Mouse (Mus musculus) gastrocnemius, adult 2 months (tissue): Measurements from ENCODE around the gene Olfr223. TPM values are rescaled to one million over a fixed set of nuclear protein-coding genes. Genes with fewer than 3 reads are reported as not detected.

Experiments
- DNase-seq: peaks from one replicate; pipeline ENCODE4 v3.0.0; 2022
- H3K27ac ChIP-seq: fragments of 200-600 bp; 2 replicates; pipeline ENCODE4 v1.8.1; 2022; ENCODE audit warnings: mild to moderate bottlenecking
- H3K4me3 ChIP-seq: fragments of 200-600 bp; 2 replicates; pipeline ENCODE4 v1.8.1; 2022; ENCODE audit warnings: mild to moderate bottlenecking, moderate library complexity
- CTCF ChIP-seq: fragments of 200-600 bp; IDR thresholded peaks from 2 replicates; pipeline ENCODE4 v1.8.1; 2022; ENCODE audit warnings: antibody characterized with exemption, mild to moderate bottlenecking, moderate library complexity
- intact Hi-C: fragments of 180-260 bp; cut with DNase I; formaldehyde crosslinking; loops from one replicate; pipeline ENCODE4 v1.15.1; 2025
- total RNA-seq, 2 experiments: library from RNA; stranded (reverse); gene quantifications; 2 replicates each; pipeline ENCODE4 v1.2.3; 2021

The Olfr223 gene
- total RNA-seq, 2 experiments from 2014 or later, result not detected

- intact Hi-C loops, result no loop called here
- no peak overlapping the region for H3K27ac ChIP-seq
- no peak overlapping the region for H3K4me3 ChIP-seq
- no peak for TF ChIP-seq CTCF
- no peak for DNase-seq
Measured at GRCm38 (mm10) chr11:59575726-59576125, 17.4 kb downstream of the Olfr223 start.

- no peak overlapping the region for H3K4me3 ChIP-seq
- TF ChIP-seq CTCF, result peak; percentile 71
- intact Hi-C loops, result no loop called here
- H3K27ac ChIP-seq, result no peak overlapping the region
- DNase-seq, result no peak
Measured at GRCm38 (mm10) chr11:59569306-59569705, 23.8 kb downstream of the Olfr223 start.

GRCm38 (mm10) chr11:59562837-59563236, 30.3 kb downstream of the Olfr223 start:
- Histone ChIP-seq H3K27ac (no peak overlapping the region), H3K4me3 (no peak overlapping the region)
- intact Hi-C loops, result no loop called here
- no peak for DNase-seq
- no peak for TF ChIP-seq CTCF

- intact Hi-C loops, result no loop called here
Measured at GRCm38 (mm10) chr11:59562336-59562735, 30.8 kb downstream of the Olfr223 start.

GRCm38 (mm10) chr11:59560906-59561305, 32.2 kb downstream of the Olfr223 start:
- no peak for TF ChIP-seq CTCF
- intact Hi-C loops, result no loop called here
- no peak overlapping the region for H3K27ac ChIP-seq

More at GRCm38 (mm10) chr11:59562336-59562735, 30.8 kb downstream of the Olfr223 start:
- Histone ChIP-seq H3K4me3 (no peak overlapping the region), H3K27ac (no peak overlapping the region)
- no peak for DNase-seq
- TF ChIP-seq CTCF, result no peak

GRCm38 (mm10) chr11:59554535-59554934, 38.6 kb downstream of the Olfr223 start:
- no peak for TF ChIP-seq CTCF
- DNase-seq, result no peak
- Histone ChIP-seq H3K4me3 (no peak overlapping the region), H3K27ac (no peak overlapping the region)
- intact Hi-C loops, result no loop called here

More at GRCm38 (mm10) chr11:59560906-59561305, 32.2 kb downstream of the Olfr223 start:
- no peak overlapping the region for H3K4me3 ChIP-seq
- no peak for DNase-seq

- no peak for TF ChIP-seq CTCF
- no peak overlapping the region for H3K27ac ChIP-seq
- intact Hi-C loops, result no loop called here
- no peak overlapping the region for H3K4me3 ChIP-seq
- DNase-seq, result no peak
Measured at GRCm38 (mm10) chr11:59554127-59554526, 39.0 kb downstream of the Olfr223 start.

- TF ChIP-seq CTCF, result no peak
- H3K27ac ChIP-seq, result no peak overlapping the region
- intact Hi-C loops, result no loop called here
- DNase-seq, result no peak
- H3K4me3 ChIP-seq, result no peak overlapping the region
Measured at GRCm38 (mm10) chr11:59544005-59544404, 49.1 kb downstream of the Olfr223 start.

GRCm38 (mm10) chr11:59543376-59543775, 49.7 kb downstream of the Olfr223 start:
- Histone ChIP-seq H3K27ac (no peak overlapping the region), H3K4me3 (no peak overlapping the region)
- TF ChIP-seq CTCF, result no peak
- no peak for DNase-seq
- intact Hi-C loops, result no loop called here

- Histone ChIP-seq H3K4me3 (no peak overlapping the region), H3K27ac (no peak overlapping the region)
- TF ChIP-seq CTCF, result no peak
- DNase-seq, result no peak
- intact Hi-C loops, result no loop called here
Measured at GRCm38 (mm10) chr11:59542442-59542841, 50.6 kb downstream of the Olfr223 start.

GRCm38 (mm10) chr11:59541324-59541723, 51.8 kb downstream of the Olfr223 start, which contains the start of gene Nlrp3:
Gene Nlrp3, plus strand, starts transcription at chr11:59541568.
- DNase-seq, result no peak
- intact Hi-C loops, result no loop called here
- H3K27ac ChIP-seq, result 0 out of 2 replicates have a peak within 1 kb of the TSS, but pooled peaks have one; percentile 12
- H3K4me3 ChIP-seq, result peak within 1 kb of the TSS; percentile 29
- no peak for TF ChIP-seq CTCF

- no peak for DNase-seq
- TF ChIP-seq CTCF, result no peak
- Histone ChIP-seq H3K27ac (no peak overlapping the region), H3K4me3 (no peak overlapping the region)
- intact Hi-C loops, result no loop called here
Measured at GRCm38 (mm10) chr11:59540123-59540522, 53.0 kb downstream of the Olfr223 start.

Other genes starting within 250 kb of the Olfr223 start
- gene Prss38, start 217.6 kb downstream of the Olfr223 start, total RNA-seq, result not detected
- 10 to 100 TPM in 1 of 2 experiments, 1 to 10 TPM in 1; 7.2 to 10.2 TPM for gene Jmjd4, start 143.2 kb downstream of the Olfr223 start, total RNA-seq
- gene Snap47, start 142.1 kb downstream of the Olfr223 start, total RNA-seq, result 10 to 100 TPM; 18.6 to 30.4 TPM
- gene Zfp867, start 120.8 kb downstream of the Olfr223 start, total RNA-seq, result 1 to 10 TPM; 2.2 to 2.3 TPM
- 10 to 100 TPM; 13.7 to 19.3 TPM for gene Zkscan17, start 66.5 kb downstream of the Olfr223 start, total RNA-seq
- gene Nlrp3, start 51.7 kb downstream of the Olfr223 start, total RNA-seq, result under 1 TPM; 0.14 to 0.15 TPM
- not detected for gene Olfr222, start 17.1 kb downstream of the Olfr223 start, total RNA-seq
- 10 to 100 TPM; 75.6 to 87.2 TPM for gene Mprip, start 68.0 kb upstream of the Olfr223 start, total RNA-seq
- gene Pld6, start 194.4 kb upstream of the Olfr223 start, total RNA-seq, result not detected
- gene Flcn, start 216.7 kb upstream of the Olfr223 start, total RNA-seq, result 10 to 100 TPM; 46.3 to 51.3 TPM
- 10 to 100 TPM; 17.8 to 22.2 TPM for gene Nt5m, start 246.2 kb upstream of the Olfr223 start, total RNA-seq
- 10 to 100 TPM; 84.8 to 89.9 TPM for gene Cops3, start 246.5 kb upstream of the Olfr223 start, total RNA-seq